Mouse (Mus musculus) G1E (cell line): ENCODE results near the gene Kif2a. TPM values are rescaled to one million over a fixed set of nuclear protein-coding genes. Genes with fewer than 3 reads are reported as not detected.
A peak's percentile ranks its signal among the peaks of the same experiment; 100 is the strongest.

Source experiments
- ATAC-seq: 2 replicates; pipeline ENCODE4 v1.8.0; 2016; ENCODE audit warnings: mild to moderate bottlenecking; ENCODE audit not compliant: insufficient number of reproducible peaks, poor library complexity, low FRiP score, severe bottlenecking; ENCODE audit errors: extremely low read depth
- DNase-seq: peaks from one replicate; pipeline ENCODE4 v3.0.0; 2012; ENCODE audit warnings: low spot score
- H3K27me3 ChIP-seq: 2 replicates; pipeline ENCODE4 v1.6.1; 2012; ENCODE audit warnings: mild to moderate bottlenecking, low read length, inconsistent platforms; ENCODE audit not compliant: insufficient read depth
- H3K36me3 ChIP-seq: replicated peaks from 2 replicates; pipeline ENCODE3; 2012; ENCODE audit warnings: mild to moderate bottlenecking, inconsistent platforms
- H3K4me1 ChIP-seq: 2 replicates; pipeline ENCODE4 v1.6.1; 2012; ENCODE audit warnings: low read depth, low read length, inconsistent platforms, mixed read lengths; ENCODE audit not compliant: insufficient read depth
- H3K4me3 ChIP-seq: 2 replicates; pipeline ENCODE4 v1.5.1; 2012; ENCODE audit warnings: low read depth, mild to moderate bottlenecking, inconsistent platforms, low read length, moderate library complexity, mixed read lengths
- H3K9me3 ChIP-seq: replicated peaks from 2 replicates; pipeline ENCODE4 v1.6.1; 2012; ENCODE audit warnings: inconsistent platforms
- CTCF ChIP-seq: IDR thresholded peaks from 2 replicates; pipeline ENCODE4 v1.5.1; 2012; ENCODE audit warnings: low read depth, low read length, inconsistent platforms, mixed read lengths
- GATA1 ChIP-seq: IDR thresholded peaks from 2 replicates; pipeline ENCODE4 v1.6.1; 2012; ENCODE audit warnings: borderline replicate concordance, low read length, inconsistent platforms, mixed read lengths
- GATA2 ChIP-seq: IDR thresholded peaks from 2 replicates; pipeline ENCODE4 v1.6.1; 2012; ENCODE audit warnings: low read depth, low read length, inconsistent platforms, borderline replicate concordance
- POLR2AphosphoS5 ChIP-seq: IDR thresholded peaks from 2 replicates; pipeline ENCODE4 v1.6.1; 2012; ENCODE audit warnings: low read depth, low read length, inconsistent platforms; ENCODE audit not compliant: insufficient replicate concordance
- TAL1 ChIP-seq: conservative IDR thresholded peaks from 2 replicates; pipeline ENCODE4 v1.6.1; 2012; ENCODE audit warnings: low read depth, low read length, inconsistent platforms, mixed read lengths
- polyA plus RNA-seq: library from polyadenylated mRNA; stranded (reverse); fragments of >175 nt; gene quantifications from 2 replicates; pipeline ENCODE4 v1.2.3, GENCODE M21; 2012
- total RNA-seq, 2 experiments: library from RNA; stranded (forward) in 1 of 2; stranded (reverse) in 1 of 2; fragments of 200-1000 nt in 1 of 2; fragments of >200 nt in 1 of 2; fragmentation: Nextera tagmentation in 1 of 2; gene quantifications; 2 replicates each; pipeline ENCODE4 v1.2.3; 2014 to 2017

Kif2a gene
- total and polyA plus RNA-seq, 3 experiments, result 31.7 to 167 (median 40.2) TPM

DNA sequence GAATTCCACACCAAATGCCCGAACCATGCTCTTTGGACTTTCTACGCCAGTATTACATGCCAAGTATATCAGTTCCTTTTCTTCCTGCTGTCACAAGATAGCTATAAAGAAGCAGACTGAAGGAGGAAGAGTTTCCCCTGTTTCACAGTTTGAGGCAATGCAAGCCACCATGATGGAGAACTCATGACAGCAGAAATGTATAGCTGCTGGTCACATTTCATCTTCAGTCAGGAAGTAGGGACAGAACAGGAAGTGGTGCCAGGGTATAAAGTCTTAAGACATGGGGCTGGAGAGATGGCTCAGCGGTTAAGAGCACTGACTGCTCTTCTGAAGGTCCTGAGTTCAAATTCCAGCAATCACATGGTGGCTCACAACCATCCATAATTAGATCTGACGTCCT lies 5.3 kb upstream of the Kif2a start:
- DNase-seq (no peak), ATAC-seq (no peak)
- H3K36me3 ChIP-seq, result no peaks in the 10 kb centered on the region
- H3K9me3 ChIP-seq, result peaks cover 6% of the 10 kb centered on the region
- no peak overlapping the region for H3K4me3 ChIP-seq
- H3K4me1 ChIP-seq, result peaks cover 61% of the 10 kb centered on the region
- no peaks in the 10 kb centered on the region for H3K27me3 ChIP-seq
- TF ChIP-seq GATA2 (no peak), CTCF (no peak), POLR2AphosphoS5 (no peak), TAL1 (no peak), GATA1 (no peak)

- Histone ChIP-seq H3K36me3 (no peaks in the 10 kb centered on the region), H3K27me3 (no peaks in the 10 kb centered on the region), H3K4me1 (peaks cover 47% of the 10 kb centered on the region), H3K4me3 (no peak overlapping the region; the same call in 1 of the 2 replicates), H3K9me3 (peaks cover 6% of the 10 kb centered on the region)
- DNase-seq (peak; percentile 31), ATAC-seq (peak; percentile 22)
- TF ChIP-seq TAL1, result no peak
- no peak for TF ChIP-seq GATA2
- TF ChIP-seq GATA1, result no peak
- TF ChIP-seq POLR2AphosphoS5, result no peak
- TF ChIP-seq CTCF, result no peak
Measured at GRCm38 (mm10) chr13:107025663-107026062, 3.7 kb upstream of the Kif2a start.

DNA sequence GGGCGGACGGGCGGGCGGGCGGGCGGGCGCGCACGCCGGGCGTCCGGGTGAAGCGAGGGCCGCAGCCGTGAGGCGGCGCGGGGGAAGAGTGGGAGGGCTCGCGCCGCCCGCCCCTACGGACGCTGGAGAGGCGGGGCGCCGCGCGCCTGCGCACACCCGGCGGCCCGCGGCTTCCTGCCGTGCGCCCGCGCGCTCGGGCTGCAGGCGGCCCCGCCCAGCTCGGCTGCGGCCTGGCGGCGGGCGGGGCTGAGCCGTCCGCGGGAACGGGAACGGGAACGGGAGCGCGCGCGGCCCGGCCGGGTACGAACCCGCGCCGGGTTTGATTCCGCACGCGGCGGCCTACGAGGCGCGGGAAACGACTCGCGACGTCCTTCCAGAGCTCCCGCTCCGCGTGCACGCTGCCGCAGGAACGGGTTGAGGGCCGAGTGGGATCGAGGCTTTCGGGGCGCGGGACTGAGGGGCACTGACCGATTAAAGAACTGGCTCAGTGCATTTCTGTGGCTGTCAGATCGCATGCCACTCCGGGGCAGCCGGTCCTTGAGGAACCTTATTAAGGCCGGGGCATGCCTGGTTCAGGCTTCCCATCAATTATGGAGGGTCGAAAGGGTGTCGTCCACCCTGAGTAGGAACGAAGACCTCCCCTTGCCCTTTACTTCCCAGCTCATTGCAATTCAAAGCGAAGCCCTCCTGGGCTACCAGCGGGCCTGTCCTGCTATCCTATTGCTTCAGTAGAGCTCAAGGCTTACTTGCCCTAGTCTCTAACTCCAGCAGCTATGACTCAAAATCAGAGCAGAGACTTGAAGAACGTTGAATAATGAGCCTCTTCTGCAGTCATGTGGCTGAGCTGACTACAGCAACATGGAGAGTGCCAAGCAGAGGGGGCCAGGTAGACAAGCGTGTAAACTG lies 593 bp upstream of the Kif2a start:
- H3K9me3 ChIP-seq, result peaks cover 6% of the 10 kb centered on the region
- DNase-seq (peak; percentile 88), ATAC-seq (peak; percentile 46; the same call in 1 of the 2 replicates)
- peaks cover 14% of the 10 kb centered on the region for H3K36me3 ChIP-seq
- H3K27me3 ChIP-seq, result no peaks in the 10 kb centered on the region
- no peak for TF ChIP-seq GATA1
- no peak for TF ChIP-seq TAL1
- no peak for TF ChIP-seq POLR2AphosphoS5
- no peak for TF ChIP-seq CTCF
- TF ChIP-seq GATA2, result no peak
- peak overlapping the region; percentile 94 for H3K4me3 ChIP-seq
- peaks cover 53% of the 10 kb centered on the region for H3K4me1 ChIP-seq

DNA sequence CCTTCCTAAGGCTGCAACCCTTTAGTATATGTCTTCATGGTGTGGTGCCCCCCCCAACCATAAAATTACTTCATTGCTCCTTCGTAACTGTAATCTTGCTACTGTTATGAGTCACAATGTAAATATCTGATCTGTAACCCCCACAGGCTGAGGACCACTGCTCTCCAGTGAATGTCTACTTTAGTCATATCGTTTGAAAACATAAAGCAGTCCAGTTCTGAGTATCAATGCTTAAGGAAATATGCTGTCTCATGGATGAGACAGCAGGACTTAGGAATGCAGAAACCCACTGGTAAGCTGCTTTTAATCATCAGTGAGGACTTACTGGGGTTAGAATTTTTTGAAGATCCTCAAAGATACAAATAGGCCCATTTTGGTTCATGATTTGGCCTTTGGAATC lies 2.5 kb downstream of the Kif2a start:
- Histone ChIP-seq H3K4me3 (no peak overlapping the region; the same call in 1 of the 2 replicates), H3K9me3 (peaks cover 6% of the 10 kb centered on the region), H3K4me1 (peaks cover 51% of the 10 kb centered on the region), H3K36me3 (peaks cover 35% of the 10 kb centered on the region), H3K27me3 (no peaks in the 10 kb centered on the region)
- ATAC-seq (no peak), DNase-seq (no peak)
- TF ChIP-seq GATA1, result no peak
- no peak for TF ChIP-seq GATA2
- no peak for TF ChIP-seq CTCF
- no peak for TF ChIP-seq POLR2AphosphoS5
- no peak for TF ChIP-seq TAL1

GRCm38 (mm10) chr13:107013926-107014325 lies 8.0 kb downstream of the Kif2a start:
- DNase-seq (no peak), ATAC-seq (no peak)
- no peak overlapping the region for H3K4me3 ChIP-seq
- no peaks in the 10 kb centered on the region for H3K9me3 ChIP-seq
- peaks cover 49% of the 10 kb centered on the region for H3K36me3 ChIP-seq
- H3K27me3 ChIP-seq, result no peaks in the 10 kb centered on the region
- TF ChIP-seq CTCF (no peak), GATA2 (no peak), TAL1 (no peak), GATA1 (no peak), POLR2AphosphoS5 (no peak)
- peaks cover 67% of the 10 kb centered on the region for H3K4me1 ChIP-seq

DNA sequence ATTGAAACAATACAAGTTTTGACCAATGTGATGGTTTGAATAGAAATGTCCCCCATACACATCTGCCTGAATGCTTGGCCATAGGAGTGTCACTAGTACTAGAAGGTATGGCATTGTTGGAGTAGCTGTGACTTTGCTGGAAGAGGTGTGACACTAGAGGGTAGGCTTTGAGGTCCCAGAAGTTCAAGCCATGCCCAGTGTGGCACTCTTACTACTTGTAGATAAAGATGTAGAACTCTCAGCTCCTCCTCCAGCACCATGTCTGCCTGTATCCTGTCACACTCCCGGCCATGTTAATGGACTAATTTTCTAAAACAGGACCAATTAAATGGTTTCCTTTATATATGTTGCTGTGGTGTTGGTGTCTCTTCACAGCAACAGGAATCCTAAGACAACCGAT lies 10.3 kb downstream of the Kif2a start:
- TF ChIP-seq TAL1, result no peak
- H3K36me3 ChIP-seq, result peaks cover 35% of the 10 kb centered on the region
- peaks cover 58% of the 10 kb centered on the region for H3K4me1 ChIP-seq
- H3K27me3 ChIP-seq, result no peaks in the 10 kb centered on the region
- ATAC-seq, result no peak
- H3K9me3 ChIP-seq, result no peaks in the 10 kb centered on the region
- DNase-seq, result no peak
- no peak overlapping the region for H3K4me3 ChIP-seq
